In genomic region chr10:80281304-80281703, GRCm38 (mm10) we compare ENCODE assay signal across 10 mouse cellular contexts. TPM values are rescaled to one million over a fixed set of nuclear protein-coding genes. Genes with fewer than 3 reads are reported as not detected.
DNase-seq lines count a peak whose midpoint lies in the region; ATAC-seq and TF ChIP-seq lines count a peak whose summit lies in the region.
"Had no signal": no experiment of that assay in that cellular context is flagged by ENCODE, and none has a peak within 500 bp of the region (broad histone marks: within the 10 kb centered on the region; RNA-seq: fewer than 3 reads in every experiment).

No protein-coding gene starts in this region.

- H3K9me3 ChIP-seq in heart, embryonic 10.5 days: no peaks in the 10 kb centered on the region
- H3K9me3 ChIP-seq in intestine, embryonic 16.5 days (ENCODE audit: control insufficient read depth, low read length): no peaks in the 10 kb centered on the region
- no peaks in the 10 kb centered on the region for H3K9me3 ChIP-seq in lung, postnatal 0 days (ENCODE audit: low read length)
- no peaks in the 10 kb centered on the region for H3K9me3 ChIP-seq in forebrain, embryonic 10.5 days

- ATAC-seq in intestine, embryonic 16.5 days: peak; percentile 61
- ATAC-seq in lung, postnatal 0 days: peak; percentile 15
- ATAC-seq: activated CD4-positive, CD25-positive, alpha-beta regulatory T cell, adult 4 months had no signal

- H3K4me3 ChIP-seq in heart, embryonic 10.5 days: no peak overlapping the region
- H3K4me3 ChIP-seq in brown adipose tissue, adult 24 weeks (ENCODE audit: insufficient read depth, low read depth, low read length): no peak overlapping the region
- no peak overlapping the region for H3K4me3 ChIP-seq in intestine, embryonic 16.5 days (ENCODE audit: low read length)
- H3K4me3 ChIP-seq in lung, postnatal 0 days (ENCODE audit: low read depth, low read length): no peak overlapping the region
- H3K4me3 ChIP-seq in forebrain, embryonic 10.5 days: no peak overlapping the region

- 0 out of 2 replicates have a peak, but pooled peaks have one; percentile 32 for TF ChIP-seq EP300 in lung, postnatal 0 days (IDR thresholded peaks at IDR 0.05)

- H3K9ac ChIP-seq in intestine, embryonic 16.5 days (ENCODE audit: low read depth, low read length): peak overlapping the region; percentile 42
- H3K9ac ChIP-seq in lung, postnatal 0 days (replicated peaks; ENCODE audit: low read depth): no peak overlapping the region

- H3K4me2 ChIP-seq in intestine, embryonic 16.5 days (ENCODE audit: low read depth, low read length): no peak overlapping the region
- H3K4me2 ChIP-seq in lung, postnatal 0 days (replicated peaks; ENCODE audit: low read depth, low read length): no peak overlapping the region

- peaks cover 10% of the 10 kb centered on the region; the same call in 1 of the 2 replicates for H3K4me1 ChIP-seq in heart, embryonic 10.5 days
- peaks cover 5% of the 10 kb centered on the region; the same call in 1 of the 2 replicates for H3K4me1 ChIP-seq in brown adipose tissue, adult 24 weeks (ENCODE audit: control insufficient read depth, insufficient read depth, insufficient read length, low read length)
- peaks cover 11% of the 10 kb centered on the region; the same call in 1 of the 2 replicates for H3K4me1 ChIP-seq in intestine, embryonic 16.5 days (ENCODE audit: control insufficient read depth, insufficient read depth, low read length)
- H3K4me1 ChIP-seq in lung, postnatal 0 days (ENCODE audit: insufficient read depth, low read depth, low read length): peaks cover 13% of the 10 kb centered on the region
- H3K4me1 ChIP-seq in forebrain, embryonic 10.5 days: no peaks in the 10 kb centered on the region

- 74% methylated on average over 7 of the region's 7 CpGs for WGBS in heart, embryonic 10.5 days
- WGBS in intestine, embryonic 16.5 days: 75% methylated on average over 7 of the region's 7 CpGs
- 41% methylated on average over 7 of the region's 7 CpGs for WGBS in lung, postnatal 0 days
- WGBS in forebrain, embryonic 10.5 days: 90% methylated on average over 7 of the region's 7 CpGs

- TF ChIP-seq CTCF in lung, postnatal 0 days (IDR thresholded peaks at IDR 0.05): no peak

- DNase-seq in heart, adult 18-20 months: peak; percentile 67 to 73
- no peak for DNase-seq in heart, embryonic 10.5 days (ENCODE audit: low spot score)
- DNase-seq in lung, postnatal 0 days (ENCODE audit: low spot score): peak; percentile 72
- no peak for DNase-seq in forebrain, embryonic 10.5 days (ENCODE audit: extremely low spot score, low spot score)
- DNase-seq in frontal cortex, postnatal 36 days (ENCODE audit: low spot score in 2 of 2): no peak
- DNase-seq in right cerebral cortex, postnatal 25 days: no peak

- peaks cover 98% of the 10 kb centered on the region for H3K36me3 ChIP-seq in heart, embryonic 10.5 days
- peaks cover 46% of the 10 kb centered on the region for H3K36me3 ChIP-seq in intestine, embryonic 16.5 days (ENCODE audit: control insufficient read depth, insufficient read depth, low read length)
- H3K36me3 ChIP-seq in lung, postnatal 0 days (ENCODE audit: insufficient read depth, low read length): peaks cover 39% of the 10 kb centered on the region
- peaks cover 99% of the 10 kb centered on the region for H3K36me3 ChIP-seq in forebrain, embryonic 10.5 days (replicated peaks)

- H3K27ac ChIP-seq in heart, embryonic 10.5 days: no peak overlapping the region
- H3K27ac ChIP-seq in brown adipose tissue, adult 24 weeks (replicated peaks; ENCODE audit: low read depth, low read length): peak overlapping the region; percentile 56
- H3K27ac ChIP-seq in intestine, embryonic 16.5 days (ENCODE audit: low read length): peak overlapping the region; percentile 69
- H3K27ac ChIP-seq in lung, postnatal 0 days (ENCODE audit: low read length): peak overlapping the region; percentile 95
- no peak overlapping the region for H3K27ac ChIP-seq in forebrain, embryonic 10.5 days
- H3K27ac ChIP-seq: macrophage had no signal

- H3K27me3 ChIP-seq in heart, embryonic 10.5 days (ENCODE audit: insufficient read depth, poor library complexity, severe bottlenecking): no peaks in the 10 kb centered on the region
- no peaks in the 10 kb centered on the region for H3K27me3 ChIP-seq in intestine, embryonic 16.5 days (replicated peaks; ENCODE audit: control insufficient read depth, insufficient read depth, low read length)
- no peaks in the 10 kb centered on the region for H3K27me3 ChIP-seq in lung, postnatal 0 days (replicated peaks; ENCODE audit: insufficient read depth, low read length)
- H3K27me3 ChIP-seq in forebrain, embryonic 10.5 days (ENCODE audit: poor library complexity, severe bottlenecking): no peaks in the 10 kb centered on the region

RNA-seq across cellular contexts. Expression of gene Rps15, which starts 10.9 kb away (rescaled TPM):
- total RNA-seq in heart, adult 18-20 months (2021): 100 to 1,000 TPM; 745 to 872 TPM
- polyA plus RNA-seq in heart, embryonic 10.5 days (2016; fragmentation: Nextera tagmentation; extraction: Ambion mirVana): 774 and 882 TPM in 2 replicates
- polyA plus RNA-seq in brown adipose tissue, adult 24 weeks (2012; ENCODE audit: insufficient read depth, insufficient read length, missing spikeins): 1,089 and 1,107 TPM in 2 replicates
- polyA plus RNA-seq in intestine, embryonic 16.5 days (2015; fragmentation: Nextera tagmentation; extraction: Ambion mirVana): 894 and 922 TPM in 2 replicates
- 651 and 741 TPM in 2 replicates for polyA plus RNA-seq in lung, postnatal 0 days (2015; fragmentation: Nextera tagmentation; extraction: Ambion mirVana)
- polyA plus RNA-seq in forebrain, embryonic 10.5 days (2016; fragmentation: Nextera tagmentation; extraction: Ambion mirVana): 1,138 and 1,144 TPM in 2 replicates

RNA-seq across cellular contexts. Expression of gene Apc2, which starts 14.5 kb away (rescaled TPM):
- total RNA-seq in heart, adult 18-20 months (2021): 1 to 10 TPM; 2.6 to 2.8 TPM
- 0.74 and 0.78 TPM in 2 replicates for polyA plus RNA-seq in heart, embryonic 10.5 days (2016; fragmentation: Nextera tagmentation; extraction: Ambion mirVana)
- 0.38 TPM in 1 of 2 replicates, not detected in the other for polyA plus RNA-seq in brown adipose tissue, adult 24 weeks (2012; ENCODE audit: insufficient read depth, insufficient read length, missing spikeins)
- 2.4 and 3.1 TPM in 2 replicates for polyA plus RNA-seq in intestine, embryonic 16.5 days (2015; fragmentation: Nextera tagmentation; extraction: Ambion mirVana)
- 0.57 and 0.85 TPM in 2 replicates for polyA plus RNA-seq in lung, postnatal 0 days (2015; fragmentation: Nextera tagmentation; extraction: Ambion mirVana)
- polyA plus RNA-seq in forebrain, embryonic 10.5 days (2016; fragmentation: Nextera tagmentation; extraction: Ambion mirVana): 19.4 and 27.0 TPM in 2 replicates

RNA-seq across cellular contexts. Expression of gene Dazap1, which starts 20.0 kb away (rescaled TPM):
- 10 to 100 TPM; 46.9 to 58.8 TPM for total RNA-seq in heart, adult 18-20 months (2021)
- 40.2 and 58.0 TPM in 2 replicates for polyA plus RNA-seq in heart, embryonic 10.5 days (2016; fragmentation: Nextera tagmentation; extraction: Ambion mirVana)
- 51.6 and 76.7 TPM in 2 replicates for polyA plus RNA-seq in brown adipose tissue, adult 24 weeks (2012; ENCODE audit: insufficient read depth, insufficient read length, missing spikeins)
- 36.8 and 37.6 TPM in 2 replicates for polyA plus RNA-seq in intestine, embryonic 16.5 days (2015; fragmentation: Nextera tagmentation; extraction: Ambion mirVana)
- polyA plus RNA-seq in lung, postnatal 0 days (2015; fragmentation: Nextera tagmentation; extraction: Ambion mirVana): 37.8 and 38.1 TPM in 2 replicates
- 48.2 and 52.3 TPM in 2 replicates for polyA plus RNA-seq in forebrain, embryonic 10.5 days (2016; fragmentation: Nextera tagmentation; extraction: Ambion mirVana)

RNA-seq across cellular contexts. Expression of gene Gamt, which starts 20.5 kb away (rescaled TPM):
- 10 to 100 TPM in 1 of 2 experiments, 1 to 10 TPM in 1; 8.9 to 14.8 TPM for total RNA-seq in heart, adult 18-20 months (2021)
- 61.2 and 72.0 TPM in 2 replicates for polyA plus RNA-seq in heart, embryonic 10.5 days (2016; fragmentation: Nextera tagmentation; extraction: Ambion mirVana)
- polyA plus RNA-seq in brown adipose tissue, adult 24 weeks (2012; ENCODE audit: insufficient read depth, insufficient read length, missing spikeins): 10.5 and 17.8 TPM in 2 replicates
- polyA plus RNA-seq in intestine, embryonic 16.5 days (2015; fragmentation: Nextera tagmentation; extraction: Ambion mirVana): 91.0 and 106 TPM in 2 replicates
- polyA plus RNA-seq in lung, postnatal 0 days (2015; fragmentation: Nextera tagmentation; extraction: Ambion mirVana): 23.5 and 25.4 TPM in 2 replicates
- 18.3 and 19.1 TPM in 2 replicates for polyA plus RNA-seq in forebrain, embryonic 10.5 days (2016; fragmentation: Nextera tagmentation; extraction: Ambion mirVana)

RNA-seq across cellular contexts. Expression of gene Ndufs7, which starts 32.4 kb away (rescaled TPM):
- 1,000 to 10,000 TPM; 1,019 to 1,055 TPM for total RNA-seq in heart, adult 18-20 months (2021)
- polyA plus RNA-seq in heart, embryonic 10.5 days (2016; fragmentation: Nextera tagmentation; extraction: Ambion mirVana): 432 and 538 TPM in 2 replicates
- polyA plus RNA-seq in brown adipose tissue, adult 24 weeks (2012; ENCODE audit: insufficient read depth, insufficient read length, missing spikeins): 732 and 1,152 TPM in 2 replicates
- 604 and 616 TPM in 2 replicates for polyA plus RNA-seq in intestine, embryonic 16.5 days (2015; fragmentation: Nextera tagmentation; extraction: Ambion mirVana)
- polyA plus RNA-seq in lung, postnatal 0 days (2015; fragmentation: Nextera tagmentation; extraction: Ambion mirVana): 295 and 327 TPM in 2 replicates
- polyA plus RNA-seq in forebrain, embryonic 10.5 days (2016; fragmentation: Nextera tagmentation; extraction: Ambion mirVana): 309 and 314 TPM in 2 replicates

Comparison
In these comparisons a context has a peak if more than half of its experiments do, and no peak if none do; other contexts are left out.
1. DNase-seq: peak in heart, adult 18-20 months (2 of 2) and lung, postnatal 0 days (single experiment); none in heart, embryonic 10.5 days (single experiment), forebrain, embryonic 10.5 days (single experiment), frontal cortex, postnatal 36 days (0 of 2) and right cerebral cortex, postnatal 25 days (single experiment).
2. H3K27ac ChIP-seq: peak in brown adipose tissue, adult 24 weeks (single experiment), intestine, embryonic 16.5 days (single experiment) and lung, postnatal 0 days (single experiment); none in heart, embryonic 10.5 days (single experiment) and forebrain, embryonic 10.5 days (single experiment).